Mouse (Mus musculus): Measurements from ENCODE around the gene Slc36a1.
A peak's percentile ranks its signal among the peaks of the same experiment; 100 is the strongest.

Slc36a1 gene

DNA sequence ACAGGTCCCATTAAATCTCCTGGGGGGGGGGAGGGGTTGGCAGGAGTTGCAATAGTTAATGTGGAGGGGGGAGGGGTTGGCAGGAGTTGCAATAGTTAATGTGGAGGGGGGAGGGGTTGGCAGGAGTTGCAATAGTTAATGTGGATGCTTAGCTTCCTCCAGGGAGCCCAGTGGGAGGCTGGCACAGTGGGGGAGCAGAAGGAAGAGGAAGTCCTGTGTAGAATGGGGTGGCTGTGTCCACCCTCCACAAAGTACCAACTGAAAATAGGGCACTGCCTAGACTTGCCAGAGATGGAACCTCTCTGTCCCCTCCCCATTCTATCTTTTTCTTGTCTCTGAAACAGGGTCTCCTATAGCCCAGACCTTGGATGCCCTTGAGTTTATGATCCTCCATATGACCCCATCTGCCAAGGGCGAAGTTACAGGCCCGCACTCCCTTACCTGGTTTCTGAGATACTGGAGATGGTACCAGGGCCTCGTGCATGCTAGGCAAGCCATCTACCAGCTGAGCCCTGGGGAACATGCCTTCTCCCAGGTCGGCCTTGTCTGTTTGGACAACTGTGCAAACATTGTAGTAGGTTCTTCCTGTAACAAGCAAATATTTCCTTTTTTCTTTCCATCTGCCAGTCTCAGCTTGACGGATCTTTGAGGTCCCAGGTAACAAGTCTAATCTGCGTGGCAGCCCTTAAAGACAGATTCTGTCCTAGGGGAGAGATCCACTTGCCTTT, 5.6 kb downstream of the Slc36a1 start:
- DNase-seq (ENCODE audit: low read depth) = no peak

DNA sequence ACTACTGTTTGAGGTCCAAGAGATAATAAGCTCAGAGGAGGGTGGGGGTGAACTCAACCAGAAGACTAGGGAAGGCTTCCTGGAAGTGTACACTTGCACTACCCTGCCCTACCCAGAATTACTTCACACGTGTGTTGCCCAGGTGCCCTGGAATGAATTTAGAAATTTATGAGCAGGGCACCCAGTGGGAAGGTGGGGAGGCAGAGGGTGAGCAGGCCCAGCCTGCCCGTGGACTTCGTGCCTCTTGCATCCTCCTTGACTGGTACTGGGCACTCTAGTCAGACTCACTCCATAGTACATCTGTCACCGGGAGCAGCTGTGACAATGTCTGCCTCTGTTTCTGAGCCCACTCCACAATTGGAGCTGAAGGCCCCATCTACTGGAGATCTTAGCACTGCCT, 9.4 kb downstream of the Slc36a1 start:
- DNase-seq (ENCODE audit: low read depth) = no peak

DNA sequence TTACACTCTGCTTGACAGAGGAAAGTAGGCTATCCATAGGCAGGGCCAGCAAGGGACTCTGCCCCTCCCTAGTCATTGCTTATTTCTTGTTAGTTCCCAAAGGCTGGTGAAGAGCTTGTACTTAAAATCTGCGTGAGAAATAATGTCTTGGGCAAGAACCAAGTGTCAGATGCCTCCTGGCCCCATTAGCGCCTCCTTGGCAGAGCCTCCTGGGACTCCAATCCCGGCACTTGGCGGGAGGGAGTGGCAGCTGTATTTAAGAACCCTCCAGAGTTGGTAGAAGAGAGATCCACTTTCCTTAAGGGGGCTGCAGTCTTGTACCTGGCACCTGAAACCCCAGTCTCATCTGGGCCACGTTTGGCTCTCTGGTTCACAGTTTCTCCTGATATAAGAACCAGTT, 10.0 kb downstream of the Slc36a1 start:
- DNase-seq (ENCODE audit: low read depth) = no peak

- DNase-seq (ENCODE audit: low read depth) = no peak
Measured at GRCm38 (mm10) chr11:55214978-55215377, 10.8 kb downstream of the Slc36a1 start.

DNA sequence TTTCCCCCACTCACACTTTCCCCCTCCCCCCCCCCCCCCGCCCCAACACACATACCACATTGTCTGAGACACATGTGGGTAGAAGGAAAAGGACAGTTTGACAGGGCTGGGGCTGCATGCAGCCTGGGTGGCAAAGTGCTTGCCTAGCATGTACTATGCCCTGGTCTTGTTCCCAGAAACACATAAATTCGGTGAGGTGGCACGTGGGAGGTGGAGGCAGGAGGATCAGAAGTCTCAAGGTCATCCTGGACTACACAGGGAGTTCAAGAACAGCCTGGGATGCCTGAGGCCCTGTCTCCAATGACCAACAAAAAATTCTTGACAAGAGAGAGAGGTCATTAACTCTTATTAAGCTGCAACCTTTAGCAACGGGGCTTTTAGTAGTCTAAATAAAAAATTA, 11.9 kb downstream of the Slc36a1 start:
- DNase-seq (ENCODE audit: low read depth) = no peak

GRCm38 (mm10) chr11:55216830-55217229, 12.7 kb downstream of the Slc36a1 start:
- DNase-seq (ENCODE audit: low read depth) = no peak

GRCm38 (mm10) chr11:55217418-55217817, 13.3 kb downstream of the Slc36a1 start:
- no peak for DNase-seq (ENCODE audit: low read depth)

DNA sequence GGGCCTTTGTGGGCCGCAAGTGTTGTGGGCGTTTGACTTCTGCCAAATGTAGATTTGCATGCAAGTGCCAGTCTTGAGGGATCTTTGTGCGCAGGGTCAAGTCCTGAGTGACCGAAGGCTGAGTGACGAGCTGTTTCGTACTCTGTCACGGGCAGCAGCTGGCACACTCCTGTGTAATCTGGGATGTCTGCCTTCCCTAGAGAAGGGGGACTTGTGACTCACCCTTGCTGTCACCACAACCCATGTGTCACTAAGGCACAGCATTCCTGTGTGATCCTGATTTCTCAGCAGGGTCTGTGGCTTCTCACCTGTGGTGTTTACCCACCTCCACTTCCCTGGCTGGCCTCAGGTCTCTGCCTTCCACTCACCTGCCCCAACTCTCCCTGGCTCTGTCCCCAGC, 13.7 kb downstream of the Slc36a1 start:
- DNase-seq (ENCODE audit: low read depth) = no peak

GRCm38 (mm10) chr11:55218473-55218872, 14.3 kb downstream of the Slc36a1 start:
- no peak for DNase-seq (ENCODE audit: low read depth)

DNA sequence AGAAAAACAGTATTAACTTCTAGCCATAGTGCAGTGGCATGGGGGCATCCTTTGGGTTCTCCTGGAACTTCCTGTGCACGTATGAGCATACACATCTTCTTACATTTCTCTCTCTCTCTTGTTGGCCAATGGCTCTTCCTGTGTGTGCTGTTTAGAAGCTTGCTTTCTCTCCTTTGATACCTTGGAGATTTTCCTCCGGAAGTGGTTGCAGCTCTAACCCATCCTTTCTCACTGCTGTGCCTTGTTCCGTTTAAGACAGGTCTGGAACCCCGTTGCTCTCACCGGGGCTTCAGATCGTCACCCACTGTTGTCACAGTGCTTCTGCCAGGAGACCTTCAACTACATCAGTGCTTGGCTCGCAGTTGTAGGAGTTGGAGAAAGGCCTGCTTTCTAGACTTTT, 17.2 kb downstream of the Slc36a1 start:
- peak; percentile 34 for DNase-seq (ENCODE audit: low read depth)

DNA sequence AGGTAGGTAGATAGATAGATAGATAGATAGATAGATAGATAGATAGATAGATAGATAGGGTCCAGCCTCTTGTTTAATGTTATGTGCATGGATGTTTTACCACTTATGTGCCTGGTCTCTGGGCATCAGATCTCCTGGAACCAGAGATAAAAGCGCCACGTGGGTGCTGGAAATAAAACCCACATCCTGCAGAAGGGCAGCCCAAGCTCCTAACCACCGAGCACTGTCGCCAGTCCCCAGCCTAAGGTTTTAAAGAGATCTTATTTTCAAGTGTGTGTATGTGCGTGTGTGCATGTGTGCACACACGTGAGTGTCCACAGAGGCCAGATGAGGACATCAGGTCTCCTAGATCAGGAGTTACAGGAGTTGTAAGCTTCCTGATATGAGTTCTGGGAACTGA, 26.9 kb downstream of the Slc36a1 start:
- no peak for DNase-seq (ENCODE audit: low read depth)

DNA sequence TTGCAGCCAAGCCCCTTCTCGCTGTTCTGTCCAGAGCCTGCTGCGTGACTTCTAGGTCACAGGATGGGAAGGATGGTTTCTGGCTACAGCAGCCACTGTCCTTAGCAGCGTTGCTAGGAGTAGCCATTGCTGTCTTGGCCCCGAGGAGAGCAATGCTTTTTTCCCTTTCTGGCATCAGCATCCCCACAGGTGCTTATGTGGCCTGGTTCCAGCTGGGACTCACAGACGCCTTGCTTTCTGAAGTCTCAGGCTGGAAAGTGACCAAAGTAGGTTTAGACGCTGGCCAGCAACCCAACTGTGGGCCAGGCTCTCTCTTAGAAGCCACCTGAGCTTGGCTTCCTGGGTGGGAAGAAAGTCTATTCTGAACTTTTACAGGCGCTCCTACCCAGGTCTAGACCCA, 30.1 kb downstream of the Slc36a1 start:
- no peak for DNase-seq (ENCODE audit: low read depth)

- no peak for DNase-seq (ENCODE audit: low read depth)
Measured at GRCm38 (mm10) chr11:55234791-55235190, 30.6 kb downstream of the Slc36a1 start.

DNA sequence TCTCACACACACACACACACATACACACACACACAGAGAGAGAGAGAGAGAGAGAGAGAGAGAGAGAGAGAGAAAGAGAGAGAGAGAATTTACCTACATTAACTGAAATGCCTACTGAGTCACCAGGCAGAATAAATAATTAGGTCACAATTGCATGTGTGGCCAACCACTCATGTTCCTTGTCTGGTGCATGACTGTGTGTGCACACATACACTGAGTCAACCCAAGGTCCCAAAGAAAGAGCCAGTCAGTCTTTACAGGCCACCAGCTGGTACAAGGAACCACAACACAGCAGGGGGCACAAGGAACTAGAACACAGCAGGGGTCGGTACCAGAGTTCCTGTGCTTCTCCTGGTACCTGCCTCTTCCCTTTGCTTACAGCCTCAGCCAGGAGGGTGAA, 32.7 kb downstream of the Slc36a1 start:
- DNase-seq (ENCODE audit: low read depth) = no peak

DNA sequence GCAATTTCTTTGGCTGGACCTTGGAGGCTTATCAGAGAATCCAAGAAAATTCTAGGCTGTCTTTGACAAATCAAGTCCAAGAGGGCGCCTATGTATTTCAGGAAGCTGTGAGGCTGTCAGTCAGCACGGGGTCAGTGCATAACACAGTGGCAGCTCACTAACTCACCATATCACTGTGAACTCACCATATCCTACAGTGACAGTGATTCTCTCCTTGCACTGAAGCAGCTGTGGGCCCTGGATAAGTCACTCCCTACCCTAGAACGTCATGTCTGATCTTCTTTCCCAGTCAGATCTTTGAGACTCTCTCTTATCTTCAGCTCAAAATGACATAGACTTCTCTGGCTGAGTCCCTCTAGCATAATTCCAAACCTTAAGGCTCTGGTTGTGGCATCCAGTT, 35.3 kb downstream of the Slc36a1 start:
- DNase-seq (ENCODE audit: low read depth) = no peak

GRCm38 (mm10) chr11:55240556-55240955, 36.4 kb downstream of the Slc36a1 start:
- DNase-seq (ENCODE audit: low read depth) = peak; percentile 84

GRCm38 (mm10) chr11:55250527-55250926, 46.4 kb downstream of the Slc36a1 start:
- DNase-seq (ENCODE audit: low read depth) = no peak

- DNase-seq (ENCODE audit: low read depth) = no peak
Measured at GRCm38 (mm10) chr11:55253391-55253790, 49.2 kb downstream of the Slc36a1 start.

DNA sequence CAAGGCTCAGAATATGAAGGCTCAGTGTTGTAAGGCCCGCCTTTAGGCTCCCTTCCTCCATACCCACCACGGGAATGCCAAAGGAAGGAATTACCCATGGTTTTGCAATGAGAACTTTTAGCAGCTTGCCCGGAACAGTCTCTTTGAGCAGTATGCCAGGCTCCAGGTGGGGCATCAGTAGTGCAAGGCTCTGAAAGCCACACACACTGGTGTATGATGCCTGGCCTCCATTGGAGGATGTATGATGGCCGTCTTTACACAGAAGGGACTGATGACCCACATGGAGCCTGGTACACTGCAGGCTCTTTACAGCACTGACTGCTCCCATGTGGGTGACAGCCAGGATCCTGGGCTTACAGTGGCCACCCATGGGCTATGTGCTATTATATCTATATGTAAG, 57.0 kb downstream of the Slc36a1 start:
- no peak for DNase-seq (ENCODE audit: low read depth)

DNA sequence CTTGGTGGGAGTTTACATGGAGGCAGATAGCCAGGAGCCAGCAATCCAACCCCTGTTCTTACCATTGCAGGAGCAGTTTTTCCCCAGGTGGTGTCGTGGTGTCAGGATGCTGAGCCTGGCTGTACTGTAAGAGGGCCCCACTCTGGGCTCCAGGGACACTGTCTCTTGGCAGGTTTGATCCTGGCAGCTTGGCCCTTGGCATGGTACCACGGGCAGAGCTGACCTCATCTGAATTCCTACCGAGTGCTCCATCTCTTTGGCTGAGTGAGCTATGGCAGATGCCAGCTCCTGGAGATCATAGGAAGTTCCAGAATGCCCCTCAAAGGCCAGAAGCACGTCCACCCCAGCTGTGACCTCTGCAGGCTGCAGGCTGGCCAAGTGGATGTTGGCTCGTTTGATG, 57.9 kb downstream of the Slc36a1 start:
- DNase-seq (ENCODE audit: low read depth) = no peak

- DNase-seq (ENCODE audit: low read depth) = no peak
Measured at GRCm38 (mm10) chr11:55264318-55264717, 60.2 kb downstream of the Slc36a1 start.

- no peak for DNase-seq (ENCODE audit: low read depth)
Measured at GRCm38 (mm10) chr11:55265647-55266046, 61.5 kb downstream of the Slc36a1 start.

DNA sequence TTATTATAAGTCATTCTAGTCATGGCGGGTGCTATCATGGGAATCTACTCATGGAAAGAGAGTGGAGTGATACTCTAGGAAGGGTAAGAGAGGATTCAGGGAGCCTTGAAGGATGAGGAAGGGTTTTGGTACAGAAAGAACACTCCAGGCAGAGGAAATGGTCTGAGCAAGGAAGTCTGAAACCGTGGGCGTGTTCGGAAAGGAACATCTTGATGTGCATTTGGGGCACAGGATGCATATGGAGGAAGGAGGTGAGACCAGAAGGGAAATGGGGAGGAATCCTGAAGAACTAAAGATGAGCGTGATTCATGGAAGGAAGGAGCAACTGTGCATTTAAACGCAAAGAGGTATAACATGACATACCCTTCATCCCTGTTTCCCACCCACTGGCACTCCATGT, 64.4 kb downstream of the Slc36a1 start:
- DNase-seq (ENCODE audit: low read depth) = no peak

- DNase-seq (ENCODE audit: low read depth) = no peak
Measured at GRCm38 (mm10) chr11:55274756-55275155, 70.6 kb downstream of the Slc36a1 start.
